Mouse (Mus musculus): ENCODE data around the gene Pde9a.
A peak's percentile ranks its signal among the peaks of the same experiment; 100 is the strongest.

Pde9a gene

GRCm38 (mm10) chr17:31511792-31512495, 125.9 kb downstream of the Pde9a start:
- DNase-seq (ENCODE audit: low spot score in 2 of 2): peak; percentile 81 to 90

GRCm38 (mm10) chr17:31512593-31512992, 126.6 kb downstream of the Pde9a start:
- DNase-seq (ENCODE audit: low spot score in 2 of 2): no peak

- no peak for DNase-seq (ENCODE audit: low spot score in 2 of 2)
Measured at GRCm38 (mm10) chr17:31514696-31515095, 128.7 kb downstream of the Pde9a start.

GRCm38 (mm10) chr17:31519344-31519945, 133.4 kb downstream of the Pde9a start:
- no peak for DNase-seq (ENCODE audit: low spot score in 2 of 2)

GRCm38 (mm10) chr17:31519946-31520838, 134.2 kb downstream of the Pde9a start, which contains the start of the genes Wdr4 and Ndufv3:
TSS of gene Wdr4 (minus strand) at chr17:31519980.
TSS of gene Ndufv3 (plus strand) at chr17:31520115.
- peak; percentile 99 for DNase-seq (ENCODE audit: low spot score in 2 of 2)

GRCm38 (mm10) chr17:31520895-31521294, 134.9 kb downstream of the Pde9a start:
- DNase-seq (ENCODE audit: low spot score in 2 of 2): no peak

GRCm38 (mm10) chr17:31521948-31522347, 135.9 kb downstream of the Pde9a start:
- DNase-seq (ENCODE audit: low spot score in 2 of 2): no peak

- no peak for DNase-seq (ENCODE audit: low spot score in 2 of 2)
Measured at GRCm38 (mm10) chr17:31525114-31525513, 139.1 kb downstream of the Pde9a start.

GRCm38 (mm10) chr17:31525816-31526215, 139.8 kb downstream of the Pde9a start:
- no peak for DNase-seq (ENCODE audit: low spot score in 2 of 2)
